Mouse (Mus musculus) heart, postnatal 10 days (tissue): ENCODE measurements at regions not wholly inside any gene's neighbourhood (a gene's known extent, or its start where the extent isn't known, plus 50 kb on each side); places are given as distances from the start of the nearest gene placed in this dataset.
"Not testable (repeated sequence)": the region's sequence is repeated elsewhere in the genome, so short reads cannot be mapped to it uniquely, and the experiment has no call there.

Source experiments
- DNase-seq, 2 experiments: peaks; one replicate each; pipeline ENCODE4 v3.0.0; 2021
- intact Hi-C: fragments of 180-260 bp; cut with DNase I; formaldehyde crosslinking; loops from one replicate; pipeline ENCODE4 v1.15.1; 2025

DNA sequence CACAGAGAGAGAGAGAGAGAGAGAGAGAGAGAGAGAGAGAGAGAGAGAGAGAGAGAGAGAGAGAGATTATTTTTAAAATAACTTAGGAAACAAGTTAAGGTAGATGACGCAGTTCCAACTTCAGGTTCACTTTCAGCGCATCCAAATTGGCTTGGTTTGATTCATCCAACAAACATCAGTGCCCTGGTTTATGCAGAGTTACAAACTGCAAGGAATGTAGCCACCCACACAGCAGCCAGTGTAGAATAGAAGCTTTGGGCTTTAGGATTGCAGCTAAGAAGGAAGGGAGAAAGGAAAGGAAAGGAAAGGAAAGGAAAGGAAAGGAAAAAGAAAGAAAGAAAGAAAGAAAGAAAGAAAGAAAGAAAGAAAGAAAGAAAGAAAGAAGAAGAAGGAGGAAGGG, 56.9 kb upstream of the Akap13 start:
- not testable (repeated sequence) for DNase-seq
- intact Hi-C loops, result loop anchor here (5.0 kb wide), 1 partner anchor 214 kb away; no protein-coding TSS in a partner anchor

DNA sequence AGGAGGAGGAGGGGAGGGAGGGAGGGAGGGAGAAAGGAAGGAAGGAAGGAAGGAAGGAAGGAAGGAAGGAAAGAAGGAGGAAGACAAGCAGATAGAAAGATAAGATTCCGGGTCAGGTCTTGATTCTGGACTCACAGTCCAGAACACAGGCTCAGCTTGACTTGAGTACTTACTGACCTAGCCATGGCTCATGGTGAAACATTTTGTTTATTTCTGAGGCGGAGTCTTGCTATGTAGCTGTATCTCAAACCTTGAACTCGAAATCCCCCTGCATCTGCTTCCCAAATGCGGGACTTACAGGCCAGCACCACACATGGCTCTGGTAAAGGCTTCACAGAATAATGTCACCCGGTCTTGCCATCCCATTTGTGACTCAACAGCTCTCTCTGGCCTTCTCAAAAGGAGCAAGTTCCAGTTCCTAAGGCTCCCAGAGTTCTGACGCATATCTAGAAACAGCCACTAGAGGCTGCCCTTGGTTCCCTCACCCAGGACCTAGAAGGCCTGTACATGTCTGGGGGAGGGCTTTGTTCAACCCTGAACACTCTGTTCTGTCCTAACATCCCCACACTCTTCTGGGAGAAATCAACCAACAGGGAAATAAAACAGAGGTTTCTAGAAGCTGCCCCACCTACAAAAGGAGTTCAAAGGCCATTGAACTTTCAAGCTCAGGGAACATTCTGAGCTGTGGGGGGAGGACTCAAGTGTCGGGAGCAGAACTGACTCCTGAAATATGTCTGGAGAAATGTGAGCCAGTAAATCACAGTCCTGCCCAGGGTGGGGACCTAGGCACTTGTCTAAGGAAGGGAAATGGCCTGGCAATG, 56.2 kb upstream of the Akap13 start:
- intact Hi-C loops, result loop anchor here (5.0 kb wide), 1 partner anchor 213 kb away; no protein-coding TSS in a partner anchor
- DNase-seq, result peak; percentile 76 to 85

DNA sequence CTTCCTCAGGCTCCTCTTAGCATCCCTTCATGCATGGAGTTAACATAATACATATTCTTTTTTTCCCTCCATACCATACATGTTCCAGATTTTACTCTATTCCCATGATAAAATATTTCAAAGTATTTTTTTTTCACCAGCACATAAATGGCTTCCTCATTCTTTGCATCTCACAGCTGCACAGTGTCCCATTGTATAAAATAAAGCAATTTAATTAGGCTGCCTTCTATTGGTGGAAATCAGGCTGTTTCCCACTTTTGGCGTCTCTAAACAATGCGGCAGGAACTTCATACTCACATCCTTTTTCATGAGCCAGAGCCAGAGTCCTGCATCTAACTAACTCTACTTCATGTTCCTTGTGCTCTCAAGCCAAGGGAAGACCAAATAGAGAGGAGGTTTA, 54.9 kb upstream of the Akap13 start:
- intact Hi-C loops, result loop anchor here (2.0 to 5.0 kb wide), 3 partner anchors 57 to 154 kb away; partner anchors contain the start of gene Akap13
- no peak for DNase-seq

DNA sequence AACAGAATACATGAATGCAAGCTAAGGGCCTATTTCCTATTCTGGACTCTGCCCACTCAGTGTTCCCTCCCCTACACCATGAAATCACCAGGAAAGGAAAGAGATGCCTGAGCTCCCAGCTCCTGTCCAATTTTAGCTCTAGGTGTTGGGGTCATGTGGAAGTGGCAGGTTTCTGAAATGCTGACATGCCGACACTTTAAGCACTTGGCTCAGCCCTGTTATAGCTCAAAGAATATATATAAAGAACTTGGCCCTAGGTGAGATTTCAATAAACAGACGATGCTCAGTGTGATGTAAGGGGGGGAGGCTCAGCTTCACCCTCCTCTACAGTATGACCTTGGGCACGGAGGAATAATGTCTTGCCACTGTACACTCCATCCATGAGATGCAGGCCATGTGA, 50.4 kb upstream of the Akap13 start:
- peak in 1 of 2 experiments; percentile 56 for DNase-seq
- intact Hi-C loops, result loop anchor here (5.0 kb wide), 1 partner anchor 52 kb away; the partner anchor contains the start of gene Akap13
